Mouse (Mus musculus): ENCODE results near the gene Mchr1. TPM values are rescaled to one million over a fixed set of nuclear protein-coding genes. Genes with fewer than 3 reads are reported as not detected.
"Not testable (repeated sequence)": the region's sequence is repeated elsewhere in the genome, so short reads cannot be mapped to it uniquely, and the experiment has no call there.

The Mchr1 gene
- total RNA-seq (2022): 1 to 10 TPM; 2.1 to 6.9 (median 4.4) TPM

DNA sequence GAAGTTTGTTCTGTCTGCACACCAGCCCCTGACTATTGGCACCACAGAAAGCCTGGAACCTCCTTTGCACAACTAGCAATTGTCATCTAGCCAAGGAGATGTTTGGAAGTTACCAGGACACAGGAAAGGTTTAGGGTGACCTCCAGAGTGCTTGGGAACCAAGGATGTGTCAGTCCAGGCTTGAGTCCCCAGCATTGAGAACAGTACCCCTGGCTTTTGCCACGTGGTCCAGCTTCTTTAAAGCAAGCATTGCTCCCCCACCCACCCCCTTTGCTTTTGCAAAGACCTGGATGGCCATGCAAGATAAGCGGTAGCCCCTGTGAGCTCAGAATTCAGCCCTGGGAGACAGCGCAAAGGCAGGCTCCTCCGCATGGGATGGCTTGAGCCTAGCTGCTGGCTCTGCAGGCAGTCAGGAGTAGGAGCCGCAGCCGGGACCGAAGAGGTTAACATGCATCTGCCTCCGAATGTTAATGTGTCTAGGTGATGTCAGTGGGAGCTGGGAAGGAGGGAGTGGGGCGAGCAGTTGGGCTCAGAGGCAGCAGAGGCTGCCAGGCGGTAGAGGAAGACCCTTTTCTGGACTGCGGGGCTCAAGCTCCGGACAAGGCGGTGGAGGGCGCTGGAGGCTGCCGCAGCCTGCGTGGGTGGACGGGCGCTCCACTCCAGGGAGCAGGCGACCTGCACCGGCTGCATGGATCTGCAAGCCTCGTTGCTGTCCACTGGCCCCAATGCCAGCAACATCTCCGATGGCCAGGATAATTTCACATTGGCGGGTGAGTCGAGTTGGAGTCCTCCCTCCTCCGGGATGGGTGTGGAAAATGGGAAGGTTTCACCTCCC is at the start of gene Mchr1:
Gene Mchr1 (plus strand): TSS at position 414 of the 835 bp plus-strand sequence.
- DNase-seq (ENCODE audit: low spot score in 2 of 2): peak; percentile 37 to 42

DNA sequence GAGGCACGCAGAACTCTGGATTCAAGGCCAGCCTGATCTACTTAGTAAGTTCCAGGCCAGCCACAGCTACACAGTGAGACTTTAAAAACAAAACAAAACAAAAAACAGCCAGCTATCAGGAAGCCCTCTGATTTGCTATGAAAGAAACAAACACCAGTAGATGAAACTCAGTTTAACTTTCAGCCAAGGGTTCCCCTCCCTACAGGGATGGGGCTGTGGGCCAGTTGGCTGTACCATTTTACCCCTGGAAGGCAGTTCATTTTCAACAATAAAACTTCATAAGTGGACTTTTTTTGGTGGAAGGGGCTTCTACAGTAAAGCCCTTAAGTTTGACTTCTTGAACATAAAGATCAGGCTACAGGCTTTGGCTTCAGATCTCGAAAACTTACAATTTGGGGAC is 46.2 kb upstream of the Mchr1 start:
- no peak for DNase-seq (ENCODE audit: low spot score in 2 of 2)

DNA sequence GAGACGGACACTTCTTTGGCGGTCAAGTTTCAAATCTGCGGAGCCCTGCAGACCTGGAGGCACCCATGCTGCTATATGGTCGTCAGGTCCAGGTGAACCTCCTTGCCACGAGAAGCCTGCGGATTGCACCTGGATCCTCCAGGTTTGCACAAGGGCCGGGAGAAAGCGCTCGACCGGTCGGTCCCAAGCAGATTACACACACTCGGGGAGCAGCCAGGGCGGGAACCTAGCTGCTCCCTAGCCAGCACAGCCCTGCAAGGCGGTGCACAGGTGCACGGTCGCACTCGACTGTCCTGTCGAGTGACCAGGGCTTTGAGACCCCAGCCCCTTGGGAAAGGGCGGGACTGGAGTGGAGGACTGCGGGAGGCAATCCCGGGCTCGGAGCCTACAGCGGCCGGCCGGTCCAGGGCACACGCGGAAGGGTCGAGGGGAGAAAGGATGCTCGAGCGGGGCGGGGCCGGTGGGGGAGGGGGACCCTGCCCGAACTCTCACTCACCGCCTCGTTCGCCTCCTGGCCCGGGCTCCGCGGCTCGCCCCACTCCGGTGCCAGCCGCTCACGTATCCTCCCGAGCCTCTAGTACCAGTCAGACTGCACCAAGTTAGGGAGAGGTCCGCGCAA is 45.2 kb upstream of the Mchr1 start:
- peak in 1 of 2 experiments; percentile 13 for DNase-seq (ENCODE audit: low spot score in 2 of 2)

DNA sequence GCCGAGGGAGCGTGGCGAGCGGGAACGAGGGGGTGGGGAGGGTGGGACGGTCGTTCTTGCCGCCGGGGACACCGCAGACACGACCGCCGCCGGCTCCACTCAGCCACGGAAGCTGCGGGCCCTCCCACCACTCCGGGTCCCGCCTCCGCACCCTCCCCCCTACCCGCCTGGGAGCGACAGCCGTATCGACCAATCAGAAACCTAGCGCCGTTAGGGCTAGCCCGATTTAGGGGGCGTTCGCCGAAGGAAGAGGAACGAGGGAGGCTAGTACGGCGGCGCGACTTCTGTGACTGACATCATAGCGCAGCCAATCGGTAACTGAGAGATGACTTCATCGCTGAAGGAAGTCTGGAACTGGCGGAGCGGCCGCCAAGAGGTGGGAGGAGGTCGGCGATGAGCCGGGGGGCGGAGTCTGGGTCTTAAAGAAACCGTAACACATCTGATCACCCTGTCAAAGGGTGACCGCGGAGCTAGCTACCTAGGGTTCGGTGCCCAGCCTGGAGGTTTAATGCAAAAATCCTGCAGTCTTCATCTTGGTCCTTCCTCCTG is 44.6 kb upstream of the Mchr1 start, which contains the start of gene Mrtfa:
Gene Mrtfa (minus strand): TSS at position 128 of the 549 bp plus-strand sequence.
- peak; percentile 99 for DNase-seq (ENCODE audit: low spot score in 2 of 2)

DNA sequence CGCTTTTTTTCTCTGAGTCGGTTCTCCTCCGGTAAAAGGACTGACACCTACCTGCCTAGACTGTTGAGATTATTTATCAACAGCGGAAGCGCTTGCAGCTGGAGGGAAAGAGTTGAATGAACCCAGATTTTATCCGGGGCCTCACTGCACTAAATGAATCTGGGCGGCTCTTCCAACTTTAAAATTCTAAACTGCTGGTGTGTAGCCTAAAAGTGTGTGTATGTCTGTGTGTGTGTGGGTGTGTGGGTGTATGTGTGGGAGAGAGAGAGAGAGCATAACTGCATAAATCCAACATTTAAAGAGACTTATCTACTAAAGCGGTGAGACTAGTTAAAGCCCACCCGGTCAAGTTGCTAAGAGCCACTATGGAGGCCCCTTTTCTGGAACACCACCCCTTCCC is 44.0 kb upstream of the Mchr1 start:
- DNase-seq (ENCODE audit: low spot score in 2 of 2): no peak

DNA sequence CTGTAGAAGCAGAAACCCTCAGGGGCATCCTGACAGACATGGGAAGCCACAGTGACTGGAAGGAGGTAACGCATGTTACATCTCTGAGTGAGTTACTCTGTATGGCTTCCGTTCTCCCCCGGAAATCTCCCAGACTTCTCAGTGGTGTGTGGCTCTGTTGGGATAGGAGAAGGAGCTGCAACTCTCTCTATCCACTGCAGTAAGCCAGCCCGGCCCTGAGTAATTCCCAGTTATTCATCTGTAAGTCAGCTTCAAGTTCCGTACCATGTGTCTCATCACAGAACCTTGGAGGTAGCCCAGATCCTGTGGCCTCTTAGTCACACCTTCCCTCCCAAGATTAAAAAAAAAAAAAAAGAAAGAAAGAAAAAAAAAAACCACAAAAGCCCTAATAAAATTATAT is 43.0 kb upstream of the Mchr1 start:
- no peak for DNase-seq (ENCODE audit: low spot score in 2 of 2)

DNA sequence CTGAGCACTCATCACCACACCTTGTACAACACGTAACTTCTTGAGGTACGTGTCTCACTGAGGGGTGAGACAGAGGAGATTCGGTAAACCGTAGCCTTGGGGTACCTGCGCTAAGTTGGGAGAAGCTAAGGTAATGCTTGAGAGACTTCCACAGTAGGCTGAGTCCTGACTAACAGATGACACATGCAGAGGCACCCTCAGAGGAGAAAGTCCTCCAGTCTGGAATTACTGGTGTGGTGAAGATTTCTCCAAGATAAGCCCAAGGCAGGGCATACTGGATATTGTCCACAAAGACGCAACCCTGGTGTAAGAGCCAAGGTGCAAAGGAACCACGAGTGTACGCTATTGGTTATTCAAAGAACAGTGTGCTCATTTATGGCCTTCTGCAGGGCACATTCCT is 42.4 kb upstream of the Mchr1 start:
- DNase-seq (ENCODE audit: low spot score in 2 of 2): no peak

DNA sequence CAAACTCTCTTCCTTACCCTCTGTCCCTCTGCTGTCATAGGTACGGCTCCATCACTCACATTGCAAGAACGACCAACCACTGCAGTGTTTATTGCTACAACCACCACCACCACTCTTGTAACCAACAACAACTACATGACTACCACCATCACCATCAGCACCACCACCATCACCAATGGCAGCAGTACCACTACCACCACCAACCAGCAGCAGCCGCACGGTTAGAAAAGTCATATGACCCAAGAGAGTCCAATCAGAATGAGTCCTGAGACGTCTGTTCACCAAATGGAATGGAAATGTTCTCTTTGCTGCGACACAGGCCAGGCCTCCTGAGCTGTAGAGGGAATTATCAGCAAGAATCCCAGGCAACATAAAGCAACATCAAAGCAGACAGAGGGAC is 40.5 kb upstream of the Mchr1 start:
- DNase-seq (ENCODE audit: low spot score in 2 of 2): no peak

DNA sequence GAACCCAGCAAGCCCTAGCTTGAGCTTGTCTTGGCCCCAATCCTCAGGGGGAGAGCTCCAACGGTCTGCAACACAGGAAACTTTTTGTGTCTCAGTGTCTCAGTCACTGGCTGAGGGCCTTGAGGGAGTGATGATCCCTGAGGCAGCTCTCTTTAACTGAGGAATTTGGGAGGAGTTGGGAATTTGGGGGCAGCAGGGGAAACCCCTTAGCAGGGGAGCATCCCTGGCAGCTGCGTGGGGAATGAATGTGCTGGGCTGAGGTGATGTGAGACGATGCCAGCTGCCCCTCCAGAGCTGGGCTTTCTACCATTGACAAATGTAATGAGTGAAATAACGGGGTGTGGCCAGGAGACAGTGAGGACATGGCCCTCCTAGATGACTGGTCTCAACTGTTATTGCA is 39.9 kb upstream of the Mchr1 start:
- DNase-seq (ENCODE audit: low spot score in 2 of 2): no peak

DNA sequence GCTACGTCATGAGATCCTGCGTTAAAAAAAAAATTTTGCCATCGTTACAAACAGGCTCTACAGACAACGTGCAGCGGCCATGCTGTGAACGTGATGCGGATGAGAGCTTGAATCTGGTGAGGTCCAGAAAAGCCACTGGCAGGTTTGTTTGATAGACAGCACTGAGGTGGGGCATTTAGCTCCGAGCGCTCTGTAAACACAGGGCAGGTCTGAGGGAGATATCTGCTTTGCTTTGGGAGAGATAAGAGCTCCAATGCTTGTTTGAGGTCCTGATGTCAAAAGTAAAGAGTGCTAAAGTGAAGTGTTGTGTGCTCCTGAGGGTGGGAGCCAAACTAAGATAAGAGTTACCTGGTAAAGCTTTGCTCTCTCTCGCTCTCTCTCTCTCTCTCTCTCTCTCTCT is 38.1 kb upstream of the Mchr1 start:
- DNase-seq (ENCODE audit: low spot score in 2 of 2): no peak

DNA sequence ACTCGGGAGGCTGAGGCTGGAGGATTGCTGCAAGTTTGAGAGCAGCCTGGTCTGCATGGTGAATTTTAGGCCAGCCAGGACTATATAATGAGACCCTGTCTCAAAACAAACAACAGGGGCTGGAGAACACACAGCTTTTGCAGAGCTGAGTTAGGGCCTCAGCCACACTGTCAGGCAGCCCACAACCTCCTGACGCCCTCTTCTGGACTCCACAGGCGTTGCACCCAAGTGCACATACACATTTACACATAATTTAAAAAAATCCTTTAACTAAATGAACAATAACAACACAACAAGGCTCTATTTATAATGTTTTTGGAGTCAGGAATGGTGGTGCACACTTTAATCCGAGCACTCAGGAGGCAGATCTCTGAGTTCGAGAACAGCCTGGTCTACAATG is 36.9 kb upstream of the Mchr1 start:
- DNase-seq (ENCODE audit: low spot score in 2 of 2): no peak

DNA sequence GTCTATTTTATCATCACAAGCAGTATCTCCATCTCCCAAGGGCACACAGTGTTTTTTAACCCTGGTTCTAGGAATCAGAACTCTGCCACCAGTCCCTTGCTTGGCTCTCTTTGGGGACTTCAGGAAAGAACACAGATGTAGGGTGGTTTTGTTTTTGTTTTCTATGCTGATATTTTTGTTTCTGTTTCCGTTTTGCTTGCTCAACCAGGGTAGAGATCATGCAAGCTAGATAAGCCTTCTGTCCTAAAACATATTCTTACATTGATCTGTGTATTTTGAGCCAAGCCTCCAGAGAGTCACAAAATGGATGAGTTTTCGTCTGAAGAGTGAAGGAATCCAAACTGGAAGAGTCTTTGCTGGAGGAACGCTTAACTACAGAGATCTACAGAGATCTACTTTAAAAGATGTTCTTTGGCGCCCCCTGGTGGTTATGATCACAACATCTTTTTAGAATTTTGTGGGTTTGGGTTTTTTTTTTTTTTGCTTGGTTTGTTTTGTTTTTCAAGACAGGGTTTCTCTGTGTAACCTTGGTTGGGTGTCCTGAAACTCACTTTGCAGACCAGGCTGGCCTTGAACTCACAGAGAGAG is 35.8 kb upstream of the Mchr1 start:
- DNase-seq (ENCODE audit: low spot score in 2 of 2): peak in 1 of 2 experiments; percentile 50

DNA sequence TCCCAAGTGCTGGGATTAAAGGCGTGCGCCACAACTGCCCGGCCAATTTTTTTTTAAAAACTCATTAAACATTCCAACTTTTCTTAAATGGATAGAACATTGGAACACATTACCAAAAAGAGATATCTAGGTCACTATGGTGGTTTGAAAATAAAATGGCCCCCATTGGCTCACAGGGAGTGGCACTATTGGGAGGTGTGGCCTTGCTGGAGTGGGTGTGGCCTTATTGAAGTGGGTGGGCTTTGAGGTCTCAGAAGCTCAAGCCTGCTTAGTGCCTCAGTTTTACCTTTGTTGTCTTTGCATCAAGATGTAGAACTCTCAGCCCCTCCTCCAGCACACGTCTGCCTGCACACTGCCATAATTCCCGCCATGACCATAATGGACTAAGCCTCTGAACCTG is 32.8 kb upstream of the Mchr1 start:
- no peak for DNase-seq (ENCODE audit: low spot score in 2 of 2)

DNA sequence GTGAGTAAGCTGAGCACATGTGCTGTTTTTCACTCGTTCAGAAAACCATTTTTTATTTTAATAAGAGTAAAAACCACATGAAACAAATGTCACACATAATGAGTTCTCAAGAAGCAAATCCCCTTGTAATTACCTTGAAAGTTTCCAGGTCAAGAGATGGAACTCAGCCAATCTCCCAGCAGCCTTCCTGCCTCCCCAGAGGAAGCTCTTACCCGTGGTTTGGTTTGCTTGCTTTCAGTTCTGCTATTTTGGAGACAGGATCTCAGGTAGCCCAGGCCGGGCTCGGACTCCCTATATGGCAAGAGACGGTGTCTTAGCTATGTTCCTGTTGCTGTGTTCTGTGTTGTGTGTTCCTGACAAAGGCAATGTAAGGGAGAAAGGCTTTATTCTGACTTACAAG is 24.8 kb upstream of the Mchr1 start:
- DNase-seq (ENCODE audit: low spot score in 2 of 2): no peak

DNA sequence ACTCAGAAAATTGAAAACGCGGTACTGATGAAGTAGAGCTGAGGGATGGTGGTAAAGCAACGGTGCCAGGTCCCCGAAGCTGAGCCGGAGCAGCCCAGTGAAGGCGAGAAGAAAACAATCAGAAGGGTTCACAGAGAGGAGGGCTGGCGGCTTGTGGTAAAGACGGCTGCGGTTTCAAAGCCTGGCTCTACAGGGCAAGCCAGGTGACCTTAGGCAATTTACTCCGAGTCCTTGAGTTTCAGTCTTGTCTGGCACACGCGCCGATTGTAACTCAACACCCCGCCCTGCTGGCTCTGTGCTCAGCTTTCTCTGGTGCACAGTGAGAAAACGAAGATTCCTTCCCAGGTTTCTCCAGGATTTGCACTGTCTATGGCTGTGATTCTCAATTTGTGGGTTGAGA is 22.3 kb upstream of the Mchr1 start:
- DNase-seq (ENCODE audit: low spot score in 2 of 2): peak; percentile 73 to 84

DNA sequence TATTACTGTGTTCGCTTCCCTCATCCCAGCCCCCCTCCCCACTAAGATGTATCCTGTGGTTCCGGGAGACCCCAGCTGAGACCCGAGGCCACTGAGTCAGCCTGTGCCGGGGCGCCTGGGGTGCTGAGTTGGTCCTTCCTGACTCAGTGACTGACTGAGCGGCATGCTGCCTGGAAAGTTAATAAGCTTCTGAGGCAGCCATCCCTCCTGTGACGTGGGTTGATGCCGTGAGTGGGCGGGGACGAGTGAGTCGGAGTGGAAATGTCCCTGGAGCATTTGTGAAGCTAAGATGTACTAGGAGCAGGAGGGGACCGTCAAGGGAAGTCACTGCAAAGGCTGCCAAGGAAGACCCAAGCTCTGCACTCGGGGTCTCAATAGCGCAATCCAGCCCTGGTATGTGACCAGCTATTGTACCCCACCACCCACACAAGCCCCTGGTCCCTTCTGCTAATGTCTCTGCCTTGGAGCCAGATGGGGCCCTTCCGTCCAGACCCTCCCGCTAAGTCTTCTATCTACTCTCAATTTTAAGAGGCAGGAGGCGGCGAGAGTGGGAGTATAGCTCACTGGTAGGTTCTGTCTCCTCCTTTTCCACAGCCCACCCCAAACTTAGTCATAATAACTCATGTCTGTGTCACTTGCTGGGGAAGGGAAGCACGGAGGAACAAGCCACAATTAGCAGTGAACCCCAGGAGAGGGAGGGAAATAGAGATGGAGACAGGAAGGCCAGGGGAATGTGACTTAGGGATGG is 18.2 kb upstream of the Mchr1 start:
- DNase-seq (ENCODE audit: low spot score in 2 of 2): no peak

DNA sequence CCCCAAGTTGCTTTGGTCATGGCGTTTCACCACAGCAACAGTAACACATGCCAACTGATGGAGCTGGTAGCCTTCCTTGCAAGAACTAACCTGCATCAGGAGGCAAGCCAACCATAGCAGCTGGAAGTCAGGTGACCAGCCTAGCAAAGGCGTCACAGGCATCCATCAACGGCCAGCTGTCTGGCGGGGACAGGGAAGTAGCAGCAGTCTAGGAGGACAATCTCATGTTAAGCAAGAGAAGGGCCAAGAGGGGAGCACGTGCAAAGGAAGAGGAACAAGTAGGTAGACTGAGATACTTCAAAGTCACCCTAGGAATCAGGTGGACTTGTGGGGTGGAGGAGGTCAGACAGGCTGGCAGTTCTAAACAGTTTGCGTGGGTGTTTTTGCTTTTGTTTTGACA is 16.2 kb upstream of the Mchr1 start:
- DNase-seq (ENCODE audit: low spot score in 2 of 2): no peak

DNA sequence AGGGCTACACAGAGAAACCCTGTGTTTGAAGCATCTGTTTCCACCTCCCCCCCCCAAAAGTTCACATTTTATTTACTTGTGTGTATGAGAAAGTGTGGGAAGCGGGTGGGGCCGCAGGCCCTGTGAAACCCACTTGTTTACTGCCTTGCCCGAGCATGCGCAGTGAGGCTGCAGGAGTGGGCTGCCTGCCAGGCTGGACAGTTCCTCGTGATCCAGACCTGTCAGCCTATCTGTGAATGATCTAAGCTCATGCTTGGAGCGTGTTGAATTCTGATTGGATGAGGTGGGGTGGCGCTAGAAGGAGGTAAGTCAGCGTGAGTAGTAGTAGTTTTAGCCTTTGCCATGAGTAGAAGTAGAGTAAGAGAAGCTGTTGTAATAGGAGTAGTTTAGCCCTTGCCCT is 15.2 kb upstream of the Mchr1 start:
- not testable (repeated sequence) for DNase-seq (ENCODE audit: low spot score in 2 of 2)

DNA sequence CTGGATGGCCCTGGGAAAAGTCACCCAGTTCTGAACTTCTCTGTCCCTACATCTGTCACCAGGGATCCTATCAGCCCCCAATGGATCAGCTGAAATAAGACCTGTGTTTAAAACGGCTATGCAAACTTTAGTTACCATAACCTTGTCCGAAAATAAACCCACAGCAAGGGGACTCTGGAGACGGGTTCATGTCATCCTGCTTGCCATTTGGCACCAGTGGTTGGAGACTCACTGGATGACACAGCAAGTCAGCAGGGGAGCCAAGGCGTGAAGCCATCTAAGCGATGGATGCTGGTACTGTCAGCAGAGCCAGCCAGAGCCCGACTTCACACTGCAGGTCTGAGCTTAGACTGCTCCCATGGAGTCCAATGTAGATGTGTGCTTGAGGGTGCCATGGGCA is 13.9 kb upstream of the Mchr1 start:
- DNase-seq (ENCODE audit: low spot score in 2 of 2): peak; percentile 72 to 84

DNA sequence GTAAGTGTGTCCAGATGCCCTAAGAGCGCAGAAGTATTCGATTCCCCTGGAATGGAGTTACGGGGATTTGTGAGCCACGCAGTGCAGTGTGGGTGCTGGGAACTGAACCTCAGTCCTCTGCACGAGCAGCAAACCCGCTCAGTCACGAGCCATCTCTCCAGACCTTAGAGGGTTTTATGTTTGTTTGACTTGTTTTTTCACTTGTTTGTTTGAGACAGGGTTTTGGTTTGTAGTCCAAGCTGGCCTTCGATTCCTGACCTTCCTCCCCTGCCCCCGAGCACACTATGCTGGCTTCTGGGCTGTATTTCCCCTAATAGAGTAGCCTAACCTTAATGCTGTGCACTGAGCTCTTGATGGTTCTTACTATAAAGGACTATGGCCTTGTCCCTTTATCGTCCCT is 10.3 kb upstream of the Mchr1 start:
- DNase-seq (ENCODE audit: low spot score in 2 of 2): no peak

DNA sequence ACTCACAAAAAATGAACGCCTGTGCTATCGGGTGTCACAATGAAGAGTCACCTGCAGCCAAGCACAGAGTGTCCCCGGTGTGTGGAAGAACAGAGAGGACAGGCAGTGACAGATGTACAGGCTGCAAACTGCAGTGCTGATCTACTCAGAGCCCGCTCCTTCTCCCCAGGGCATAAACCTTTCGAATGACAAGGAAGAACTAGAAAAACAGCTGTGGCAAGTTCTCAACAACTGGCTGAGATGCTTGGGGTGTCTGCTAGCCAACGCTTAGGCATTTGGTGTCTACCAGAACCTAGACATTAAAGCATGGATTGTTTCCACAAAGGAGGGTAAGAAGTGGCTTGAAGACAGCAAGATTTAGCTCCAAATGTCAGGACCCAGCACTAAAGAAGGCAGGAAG is 9.6 kb upstream of the Mchr1 start:
- no peak for DNase-seq (ENCODE audit: low spot score in 2 of 2)

DNA sequence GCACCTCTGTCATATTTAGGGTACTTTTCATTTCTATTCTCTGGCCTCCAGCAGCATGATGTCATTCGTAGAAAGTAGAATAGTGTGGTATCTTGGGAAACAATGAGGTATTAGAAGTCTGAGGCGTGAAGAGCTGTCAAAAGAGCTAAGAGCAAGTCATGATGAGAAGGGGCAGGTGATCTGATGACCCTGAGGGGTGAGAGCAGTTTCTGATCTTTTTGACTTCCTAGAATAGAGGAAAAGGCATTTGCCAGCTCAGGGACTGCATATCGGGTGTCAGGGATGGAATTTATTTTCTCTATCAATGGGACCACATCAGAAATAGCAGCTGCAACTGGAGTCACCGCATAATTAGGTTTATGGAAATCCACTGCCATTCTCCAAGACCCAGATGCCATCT is 8.5 kb upstream of the Mchr1 start:
- no peak for DNase-seq (ENCODE audit: low spot score in 2 of 2)

All from gastrocnemius, adult 8-10 months (tissue).